Mouse (Mus musculus): ENCODE results near the gene Orai1.
A peak's percentile ranks its signal among the peaks of the same experiment; 100 is the strongest.
"Not testable (repeated sequence)": the region's sequence is repeated elsewhere in the genome, so short reads cannot be mapped to it uniquely, and the experiment has no call there.

The Orai1 gene

GRCm38 (mm10) chr5:123035089-123035488 is 20.2 kb downstream of the Orai1 start:
- no peak for DNase-seq

DNA sequence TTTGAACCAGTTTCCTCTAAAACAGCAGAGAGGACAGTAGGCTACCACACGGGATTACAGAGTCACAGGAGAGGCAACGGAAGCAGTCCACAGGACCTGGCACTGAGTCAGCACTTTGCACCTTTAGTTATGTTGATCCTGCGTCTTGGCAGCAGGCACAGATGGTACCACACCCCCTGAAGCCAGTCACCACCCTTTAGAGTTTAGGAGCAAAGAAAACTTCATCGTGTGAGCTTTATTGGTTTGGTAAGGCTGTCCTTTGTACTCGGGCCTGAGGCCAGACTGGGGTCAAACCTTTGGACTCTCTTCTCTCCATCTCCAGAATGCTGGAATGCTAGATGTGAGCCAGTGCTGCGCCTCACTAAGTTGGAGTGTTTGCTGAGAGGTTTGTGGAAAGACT is 20.7 kb downstream of the Orai1 start:
- no peak for DNase-seq

GRCm38 (mm10) chr5:123038115-123038514 is 23.2 kb downstream of the Orai1 start:
- DNase-seq, result no peak

- peak in 1 of 2 experiments; percentile 22 for DNase-seq
Observed at GRCm38 (mm10) chr5:123039120-123039752, 24.4 kb downstream of the Orai1 start.

GRCm38 (mm10) chr5:123040796-123041195 is 25.9 kb downstream of the Orai1 start:
- no peak for DNase-seq

DNA sequence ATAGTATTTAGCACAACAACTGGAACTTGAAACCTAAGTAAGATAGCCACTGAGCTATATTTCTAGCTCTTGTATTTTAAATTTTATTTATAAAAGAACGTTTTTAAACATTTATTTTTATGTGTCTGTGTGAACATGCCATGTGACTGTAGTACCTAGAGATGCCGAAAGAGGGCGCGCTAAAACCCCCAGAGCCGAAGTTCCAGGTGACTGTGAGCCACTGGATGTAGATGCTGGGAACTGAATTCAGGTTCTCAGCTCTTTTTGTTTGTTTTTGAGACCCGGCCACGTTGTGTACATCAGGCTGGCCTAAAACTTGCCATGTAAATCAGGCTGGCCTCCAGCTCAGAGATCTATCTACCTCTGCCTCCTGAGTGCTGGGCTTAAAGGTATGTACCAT is 29.0 kb downstream of the Orai1 start:
- peak; percentile 25 to 36 for DNase-seq

- DNase-seq, result peak; percentile 56 to 57
Observed at GRCm38 (mm10) chr5:123045561-123046295, 30.9 kb downstream of the Orai1 start.

- DNase-seq, result no peak
Observed at GRCm38 (mm10) chr5:123046916-123047315, 32.0 kb downstream of the Orai1 start, which contains the start of gene Morn3. Gene Morn3, minus strand, starts transcription at chr5:123047016.

GRCm38 (mm10) chr5:123049271-123049670 is 34.4 kb downstream of the Orai1 start:
- DNase-seq, result no peak

DNA sequence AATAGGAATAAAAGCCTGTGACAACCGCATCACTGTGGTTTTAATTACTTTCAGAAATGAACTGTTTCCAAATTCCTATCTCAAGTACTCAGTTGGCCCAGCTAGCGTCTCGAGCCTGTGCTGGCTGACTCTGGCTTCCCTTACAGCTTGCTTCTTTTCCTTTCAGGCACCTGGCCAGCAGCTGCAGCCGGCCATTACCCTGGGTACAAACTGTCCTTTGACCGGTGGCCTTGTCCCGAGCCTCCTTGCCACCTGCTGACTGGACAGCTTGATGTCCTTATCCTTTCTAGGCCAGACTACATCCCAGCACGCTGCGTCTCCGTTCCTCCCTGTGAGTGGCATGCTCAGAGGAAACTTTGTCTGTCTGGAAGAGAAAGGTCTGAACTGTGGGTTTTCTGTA is 36.0 kb downstream of the Orai1 start:
- peak; percentile 45 for DNase-seq

- no peak for DNase-seq
Observed at GRCm38 (mm10) chr5:123051736-123052135, 36.9 kb downstream of the Orai1 start.

GRCm38 (mm10) chr5:123057366-123058250 is 42.7 kb downstream of the Orai1 start:
- peak; percentile 99 to 100 for DNase-seq

DNA sequence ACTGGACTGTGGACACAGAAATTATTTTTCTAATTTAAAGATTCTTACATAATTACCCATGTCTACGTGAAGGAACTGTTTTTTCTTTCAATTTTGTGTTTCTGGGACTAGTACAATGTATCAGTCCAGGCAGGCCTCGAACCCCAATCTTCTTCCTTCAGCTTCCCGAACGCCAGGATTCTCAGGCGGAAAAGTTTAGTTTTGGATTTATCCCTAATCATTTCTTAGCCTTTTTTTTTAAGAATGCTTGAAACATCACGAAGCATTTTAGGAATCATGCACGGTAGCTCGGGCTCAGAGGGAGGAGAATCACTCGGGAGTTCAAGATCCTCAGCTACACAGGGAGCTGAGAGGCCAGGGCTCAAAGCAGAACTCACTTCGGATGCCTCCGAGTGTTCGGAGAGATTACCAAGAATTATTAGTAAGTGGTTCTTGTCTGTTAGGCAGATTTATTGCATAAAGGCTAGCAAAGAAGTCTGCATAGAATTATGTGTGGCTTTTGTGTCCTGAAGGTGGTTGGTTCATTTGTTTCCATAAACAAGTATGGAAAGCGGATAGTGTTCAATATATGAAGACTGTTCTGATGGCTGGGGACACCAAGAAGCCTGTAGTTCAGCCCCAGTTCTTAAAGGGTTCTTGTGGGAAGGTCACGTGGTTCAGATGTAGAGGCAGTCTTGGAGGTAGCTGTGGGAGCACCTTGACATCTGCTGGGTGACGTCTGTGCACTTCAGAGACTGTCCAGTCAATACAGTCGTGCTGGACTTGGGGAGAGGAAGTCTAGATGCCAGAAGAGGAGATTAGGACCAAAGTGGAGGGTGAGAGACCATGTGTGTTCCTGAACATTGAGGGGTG is 43.6 kb downstream of the Orai1 start:
- DNase-seq, result no peak

DNA sequence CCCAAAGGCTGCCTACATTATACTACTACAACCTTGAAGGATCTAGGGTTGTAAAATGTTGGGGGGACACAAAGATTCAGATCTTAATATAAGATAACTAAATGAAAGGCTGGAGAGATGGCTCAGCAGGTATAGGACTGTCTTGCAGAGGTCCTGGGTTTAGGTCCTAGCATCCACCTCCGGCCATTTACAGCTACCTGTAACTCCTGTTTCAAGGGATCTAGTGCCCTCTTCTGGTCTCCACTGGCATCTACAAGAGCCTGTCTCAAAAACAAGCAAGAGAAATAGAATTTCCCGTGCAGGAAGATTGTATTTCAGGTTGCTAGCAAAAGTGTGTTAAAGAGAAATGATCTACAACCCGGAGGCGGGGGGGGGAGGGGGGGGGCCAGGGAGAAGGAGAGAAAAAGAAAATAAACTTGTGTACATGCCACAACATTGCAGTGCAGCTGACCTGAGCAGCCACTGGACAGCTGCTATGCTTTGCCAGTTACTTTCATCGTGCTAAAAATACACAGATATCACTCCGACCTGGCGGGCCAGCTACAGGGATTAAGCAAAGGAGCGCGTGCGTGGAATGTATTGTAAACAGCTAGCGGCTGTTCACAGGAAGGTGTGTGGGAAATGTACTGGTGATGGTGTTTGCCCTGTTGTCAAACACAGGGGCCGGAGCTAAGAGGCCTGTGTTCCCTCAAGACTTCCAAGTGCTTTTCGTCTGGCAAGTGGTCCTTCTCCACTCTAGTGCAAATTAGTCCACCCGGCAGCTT is 45.1 kb downstream of the Orai1 start:
- peak; percentile 43 to 53 for DNase-seq

GRCm38 (mm10) chr5:123060706-123061401 is 46.0 kb downstream of the Orai1 start:
- no peak for DNase-seq

- not testable (repeated sequence) for DNase-seq
Observed at GRCm38 (mm10) chr5:123061402-123061749, 46.5 kb downstream of the Orai1 start.

GRCm38 (mm10) chr5:123063141-123063540 is 48.3 kb downstream of the Orai1 start:
- no peak for DNase-seq

DNA sequence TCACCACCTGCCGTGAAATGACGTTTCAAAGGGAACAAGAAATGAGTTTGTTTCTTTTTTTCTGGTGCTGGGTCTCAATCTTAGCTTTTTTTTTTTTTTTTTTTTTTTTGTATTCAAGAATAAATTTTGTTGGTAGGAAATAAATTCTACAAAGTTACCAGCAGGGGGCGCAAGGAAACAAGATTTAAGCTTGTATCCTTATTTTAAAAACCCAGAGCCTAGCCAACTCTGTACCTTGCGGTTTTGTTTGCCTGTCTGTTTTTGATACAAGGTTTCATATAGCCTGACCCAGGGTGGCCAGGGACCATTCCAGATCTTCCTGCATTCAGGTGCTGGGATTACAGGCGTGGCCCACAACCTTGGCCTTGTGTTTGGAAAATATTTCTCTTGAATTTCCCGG is 49.3 kb downstream of the Orai1 start:
- peak; percentile 77 to 84 for DNase-seq

- DNase-seq, result no peak
Observed at GRCm38 (mm10) chr5:123067395-123067995, 52.6 kb downstream of the Orai1 start.

- DNase-seq, result no peak
Observed at GRCm38 (mm10) chr5:123068115-123068514, 53.2 kb downstream of the Orai1 start, which contains the start of gene Tmem120b. Gene Tmem120b, plus strand, starts transcription at chr5:123068415.

DNA sequence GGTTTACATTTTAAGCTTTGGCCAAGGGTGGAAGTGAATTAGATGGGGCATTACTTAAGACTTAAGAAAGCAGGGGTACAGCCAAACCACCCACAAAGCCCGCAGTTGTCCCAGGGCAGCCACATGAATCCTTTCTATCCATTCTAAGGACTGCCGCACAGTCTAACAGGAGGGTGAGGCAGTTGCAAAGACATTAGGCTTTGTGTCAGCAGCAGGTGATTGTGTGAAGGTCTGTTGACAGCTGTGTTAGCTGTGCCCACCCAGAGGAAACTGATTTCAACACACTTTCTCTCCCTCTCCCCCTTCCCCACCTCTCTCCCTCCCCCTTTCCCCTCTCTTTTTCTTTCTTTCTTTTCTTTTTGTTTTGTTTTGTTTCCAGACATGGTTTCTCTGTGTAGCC is 53.8 kb downstream of the Orai1 start:
- no peak for DNase-seq

All from cerebellum, adult 18-20 months (tissue).